Mouse (Mus musculus): Measurements from ENCODE around the gene Dpm3.

- TF ChIP-seq CTCF (IDR thresholded peaks at IDR 0.05; ENCODE audit: low read depth) (no peak), EP300 (IDR thresholded peaks at IDR 0.05; ENCODE audit: low read depth) (peak; percentile 37; the same call in 1 of the 2 replicates)
Observed at GRCm38 (mm10) chr3:89280050-89280605, 21.0 kb downstream of the Dpm3 start.

All from liver, postnatal 0 days (tissue).